Mouse (Mus musculus): ENCODE measurements around the gene Zbtb42. TPM values are rescaled to one million over a fixed set of nuclear protein-coding genes. Genes with fewer than 3 reads are reported as not detected.

Zbtb42 gene
- total RNA-seq, 2 experiments from 2014 or later: 0.33 to 6.8 TPM

- ATAC-seq (replicated peaks; ENCODE audit: low FRiP score, low TSS enrichment, poor library complexity, severe bottlenecking): no peak
Measured at GRCm38 (mm10) chr12:112677943-112678554, 579 bp upstream of the Zbtb42 start.

- no peak for ATAC-seq (replicated peaks; ENCODE audit: low FRiP score, low TSS enrichment, poor library complexity, severe bottlenecking)
Measured at GRCm38 (mm10) chr12:112679027-112679996, 684 bp downstream of the Zbtb42 start.

GRCm38 (mm10) chr12:112683351-112683750 is 4.7 kb downstream of the Zbtb42 start:
- ATAC-seq (replicated peaks; ENCODE audit: low FRiP score, low TSS enrichment, poor library complexity, severe bottlenecking): no peak

- peak; percentile 50; the same call in 1 of the 2 replicates for ATAC-seq (replicated peaks; ENCODE audit: low FRiP score, low TSS enrichment, poor library complexity, severe bottlenecking)
Measured at GRCm38 (mm10) chr12:112688458-112688857, 9.8 kb downstream of the Zbtb42 start.

- peak; percentile 92 for ATAC-seq (replicated peaks; ENCODE audit: low FRiP score, low TSS enrichment, poor library complexity, severe bottlenecking)
Measured at GRCm38 (mm10) chr12:112693185-112694126, 14.8 kb downstream of the Zbtb42 start.

- no peak for ATAC-seq (replicated peaks; ENCODE audit: low FRiP score, low TSS enrichment, poor library complexity, severe bottlenecking)
Measured at GRCm38 (mm10) chr12:112694127-112694475, 15.5 kb downstream of the Zbtb42 start.

GRCm38 (mm10) chr12:112696806-112697425 is 18.3 kb downstream of the Zbtb42 start:
- ATAC-seq (replicated peaks; ENCODE audit: low FRiP score, low TSS enrichment, poor library complexity, severe bottlenecking): no peak

GRCm38 (mm10) chr12:112700522-112700921 is 21.9 kb downstream of the Zbtb42 start:
- ATAC-seq (replicated peaks; ENCODE audit: low FRiP score, low TSS enrichment, poor library complexity, severe bottlenecking): no peak

- no peak for ATAC-seq (replicated peaks; ENCODE audit: low FRiP score, low TSS enrichment, poor library complexity, severe bottlenecking)
Measured at GRCm38 (mm10) chr12:112702374-112703320, 24.0 kb downstream of the Zbtb42 start.

- ATAC-seq (replicated peaks; ENCODE audit: low FRiP score, low TSS enrichment, poor library complexity, severe bottlenecking): peak; percentile 92
Measured at GRCm38 (mm10) chr12:112706704-112707572, 28.3 kb downstream of the Zbtb42 start.

GRCm38 (mm10) chr12:112707573-112707869 is 28.9 kb downstream of the Zbtb42 start:
- ATAC-seq (replicated peaks; ENCODE audit: low FRiP score, low TSS enrichment, poor library complexity, severe bottlenecking): no peak

- ATAC-seq (replicated peaks; ENCODE audit: low FRiP score, low TSS enrichment, poor library complexity, severe bottlenecking): 0 out of 2 replicates have a peak, but pooled peaks have one; percentile 5
Measured at GRCm38 (mm10) chr12:112713984-112714383, 35.4 kb downstream of the Zbtb42 start.

- peak; percentile 66 for ATAC-seq (replicated peaks; ENCODE audit: low FRiP score, low TSS enrichment, poor library complexity, severe bottlenecking)
Measured at GRCm38 (mm10) chr12:112717140-112717539, 38.5 kb downstream of the Zbtb42 start.

- ATAC-seq (replicated peaks; ENCODE audit: low FRiP score, low TSS enrichment, poor library complexity, severe bottlenecking): no peak
Measured at GRCm38 (mm10) chr12:112718995-112719394, 40.4 kb downstream of the Zbtb42 start.

GRCm38 (mm10) chr12:112720216-112720615 is 41.6 kb downstream of the Zbtb42 start, which contains the start of gene Cep170b:
TSS of gene Cep170b (plus strand) at chr12:112720455.
- ATAC-seq (replicated peaks; ENCODE audit: low FRiP score, low TSS enrichment, poor library complexity, severe bottlenecking): no peak

- ATAC-seq (replicated peaks; ENCODE audit: low FRiP score, low TSS enrichment, poor library complexity, severe bottlenecking): no peak
Measured at GRCm38 (mm10) chr12:112720890-112721423, 42.3 kb downstream of the Zbtb42 start.
